Mouse (Mus musculus): ENCODE measurements around the gene Mgrn1.

Gene Mgrn1

GRCm38 (mm10) chr16:4885760-4886689 lies at the start of gene Mgrn1:
TSS of gene Mgrn1 (plus strand) at chr16:4886249.
- in situ Hi-C loops (cut with MboI, MseI), result no loop called here

GRCm38 (mm10) chr16:4837631-4838030 lies 48.4 kb upstream of the Mgrn1 start:
- in situ Hi-C loops (cut with MboI, MseI), result no loop called here

GRCm38 (mm10) chr16:4839552-4839951 lies 46.5 kb upstream of the Mgrn1 start:
- in situ Hi-C loops (cut with MboI, MseI), result no loop called here

- in situ Hi-C loops (cut with MboI, MseI), result no loop called here
These were observed 45.8 kb upstream of the Mgrn1 start for GRCm38 (mm10) chr16:4840231-4840630.

- in situ Hi-C loops (cut with MboI, MseI), result no loop called here
These were observed 39.0 kb upstream of the Mgrn1 start for GRCm38 (mm10) chr16:4847041-4847440.

GRCm38 (mm10) chr16:4848090-4848489 lies 38.0 kb upstream of the Mgrn1 start:
- in situ Hi-C loops (cut with MboI, MseI), result no loop called here

DNA sequence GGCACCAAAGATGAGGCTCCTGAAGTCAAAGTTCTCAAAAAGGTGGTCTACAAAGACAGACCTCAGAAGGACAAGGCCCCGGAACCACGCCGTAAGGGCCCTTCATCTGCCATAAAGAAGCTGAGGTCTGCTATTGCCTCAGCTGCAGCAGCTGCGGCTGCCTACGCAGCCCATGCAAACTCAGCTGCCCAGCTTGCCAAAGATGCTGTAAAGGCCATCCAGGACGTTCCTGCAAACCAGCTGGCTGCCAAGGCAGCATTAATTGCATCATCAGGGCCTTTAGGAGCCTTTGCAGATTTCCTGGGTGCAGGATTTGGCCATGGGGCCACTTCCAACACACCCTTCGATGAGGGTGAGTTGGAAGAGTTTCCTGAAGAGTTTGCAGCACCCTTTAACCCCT lies 35.7 kb upstream of the Mgrn1 start:
- in situ Hi-C loops (cut with MboI, MseI), result no loop called here

DNA sequence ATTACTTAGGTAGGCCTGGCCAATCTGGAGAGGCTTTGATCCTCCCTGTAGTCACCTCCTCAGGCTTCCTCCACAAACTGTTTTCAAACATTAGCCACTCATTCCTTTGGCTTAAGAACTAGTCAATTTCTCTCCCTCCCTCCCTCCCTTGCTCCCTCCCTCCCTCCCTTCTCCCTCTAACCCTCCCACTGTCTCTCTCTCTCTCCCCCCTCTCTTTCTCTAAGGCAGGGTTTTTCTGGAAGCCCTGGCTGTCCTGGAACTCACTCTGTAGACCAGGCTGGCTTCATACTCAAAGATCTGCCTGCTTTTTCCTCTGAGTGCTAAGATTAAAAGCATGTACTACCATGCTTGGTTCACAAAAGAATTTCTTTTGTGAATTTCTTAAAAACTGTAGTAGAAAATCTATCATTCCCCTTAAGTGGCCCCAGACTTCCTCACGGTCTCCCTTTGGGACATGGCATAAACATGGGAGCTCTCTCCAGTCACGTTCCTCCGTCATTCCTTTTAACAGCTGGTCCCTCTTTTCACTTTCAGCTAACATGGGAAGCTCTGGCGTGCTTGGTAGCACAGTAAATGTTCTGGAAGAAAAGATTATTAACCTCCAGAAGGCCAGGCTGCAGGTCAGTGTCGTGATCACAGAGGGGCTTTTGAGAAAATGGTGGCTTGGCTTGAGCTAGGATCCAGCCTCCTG lies 35.0 kb upstream of the Mgrn1 start:
- in situ Hi-C loops (cut with MboI, MseI), result no loop called here

DNA sequence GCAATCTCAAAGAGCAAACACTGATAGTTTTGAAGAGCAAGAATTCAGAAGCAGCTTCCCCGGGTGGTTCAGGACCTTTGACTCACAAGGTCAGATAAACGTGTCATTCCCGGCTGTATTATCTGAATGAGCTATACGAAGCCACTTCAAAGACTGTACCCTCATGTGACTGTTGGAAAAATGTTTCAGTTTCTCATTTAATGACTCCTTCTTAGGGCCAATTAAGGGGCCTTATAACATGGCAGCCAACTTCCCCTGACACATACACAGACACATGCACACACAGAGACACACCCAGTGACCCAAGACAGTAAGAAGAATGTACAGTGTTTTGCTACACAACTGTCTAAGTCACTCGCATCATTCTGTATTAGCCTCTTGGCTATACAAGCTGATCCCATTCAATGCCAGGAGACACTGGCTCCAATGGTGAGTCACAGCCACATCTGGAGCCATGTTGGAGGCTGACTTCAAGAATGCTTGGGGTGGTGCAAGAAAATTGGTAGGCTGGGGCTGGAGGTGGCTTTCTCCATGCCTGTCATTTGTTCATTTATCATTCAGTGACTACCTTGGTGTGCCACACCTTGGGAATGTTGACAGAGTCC lies 30.9 kb upstream of the Mgrn1 start:
- in situ Hi-C loops (cut with MboI, MseI), result no loop called here

DNA sequence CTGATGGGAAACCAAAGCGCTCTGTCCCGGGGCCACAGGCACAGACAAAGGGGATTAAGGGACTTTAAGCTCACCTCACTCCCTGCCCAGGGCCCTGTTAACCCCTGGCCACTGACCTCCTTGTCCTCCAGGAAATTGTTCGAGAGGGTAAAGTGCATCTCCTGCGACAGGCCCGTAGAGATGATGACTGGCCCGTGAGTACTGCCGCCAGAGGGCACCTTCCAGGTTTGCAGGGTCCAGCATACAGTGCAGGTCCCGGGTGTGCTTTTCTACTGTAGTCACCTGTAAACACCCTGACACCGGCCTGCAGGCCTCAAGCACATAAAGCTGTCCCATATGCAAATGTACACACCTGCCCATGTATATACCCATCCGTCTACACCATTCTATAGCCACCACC lies 24.7 kb upstream of the Mgrn1 start:
- in situ Hi-C loops (cut with MboI, MseI), result no loop called here

DNA sequence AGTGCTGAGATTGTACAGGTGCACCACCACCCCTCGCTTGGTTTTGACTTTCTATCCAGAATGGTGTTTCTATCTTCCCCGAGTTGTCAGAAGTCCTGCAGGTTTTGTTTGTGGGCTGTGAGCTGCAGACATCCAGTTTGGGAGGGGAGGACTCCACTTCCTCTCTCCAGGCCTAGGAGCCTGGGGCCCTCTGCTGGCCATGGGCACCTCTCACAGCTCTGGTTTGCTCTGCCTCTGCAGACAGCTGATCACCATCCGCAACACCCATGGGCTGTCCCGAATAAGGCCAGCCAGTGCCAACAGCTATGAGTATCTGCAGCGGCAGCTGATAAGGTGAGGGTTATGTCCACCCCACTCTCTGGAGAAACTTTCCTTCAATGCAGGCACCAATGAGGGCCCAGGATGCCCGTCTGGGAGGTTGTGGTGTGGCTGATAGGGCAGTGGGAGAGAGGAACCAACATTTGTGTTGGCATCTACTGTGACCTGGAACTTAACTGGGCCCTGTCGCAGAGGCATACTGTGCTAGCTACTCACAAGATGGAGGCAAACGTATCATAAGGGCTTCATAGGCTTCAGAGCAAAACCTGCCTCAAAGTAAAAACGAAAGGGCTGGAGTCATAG lies 23.1 kb upstream of the Mgrn1 start:
- in situ Hi-C loops (cut with MboI, MseI), result no loop called here

DNA sequence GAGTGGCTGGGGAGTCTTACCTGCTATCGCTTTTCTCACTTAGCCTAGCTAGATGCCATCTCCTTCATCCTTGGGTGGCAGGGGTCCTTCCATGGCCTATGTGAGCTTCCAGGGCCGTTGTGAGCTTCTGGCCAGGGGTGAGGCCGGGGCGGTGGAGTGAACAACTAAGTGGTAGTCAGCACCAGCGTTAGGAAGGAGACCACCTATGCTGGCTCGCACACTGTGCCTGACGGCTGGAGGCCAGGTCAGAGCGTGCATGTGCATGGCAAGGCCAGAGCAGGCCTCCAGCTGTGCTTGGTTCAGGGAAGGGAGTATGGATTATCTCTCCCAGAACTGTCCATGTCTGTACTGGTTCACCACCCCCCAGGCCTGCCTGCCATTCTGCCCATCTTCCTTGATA lies 22.3 kb upstream of the Mgrn1 start:
- in situ Hi-C loops (cut with MboI, MseI), result no loop called here

- in situ Hi-C loops (cut with MboI, MseI), result loop anchor here (5.0 kb wide), 2 partner anchors 61 to 99 kb away; no protein-coding TSS in a partner anchor
These were observed 19.9 kb upstream of the Mgrn1 start for GRCm38 (mm10) chr16:4866101-4866695.

DNA sequence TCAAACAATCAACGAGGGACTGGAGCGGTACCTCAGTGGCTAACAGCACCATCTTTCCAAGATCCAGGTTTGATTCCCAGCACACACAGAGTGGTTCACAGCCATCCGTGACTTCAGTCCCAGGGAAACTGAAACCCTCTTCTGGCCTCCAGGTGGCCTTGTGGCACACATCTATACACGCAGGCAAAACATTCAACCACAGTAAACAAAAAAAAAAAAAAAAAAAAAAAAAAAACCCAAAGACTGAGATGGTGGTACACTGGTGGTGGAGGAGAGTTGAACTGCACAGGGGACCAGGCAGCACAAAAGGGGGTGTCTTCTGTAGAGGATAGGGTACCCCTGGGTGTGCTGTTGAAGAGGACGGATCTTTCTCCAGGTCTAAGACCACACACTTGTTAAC lies 15.6 kb upstream of the Mgrn1 start:
- in situ Hi-C loops (cut with MboI, MseI), result no loop called here

DNA sequence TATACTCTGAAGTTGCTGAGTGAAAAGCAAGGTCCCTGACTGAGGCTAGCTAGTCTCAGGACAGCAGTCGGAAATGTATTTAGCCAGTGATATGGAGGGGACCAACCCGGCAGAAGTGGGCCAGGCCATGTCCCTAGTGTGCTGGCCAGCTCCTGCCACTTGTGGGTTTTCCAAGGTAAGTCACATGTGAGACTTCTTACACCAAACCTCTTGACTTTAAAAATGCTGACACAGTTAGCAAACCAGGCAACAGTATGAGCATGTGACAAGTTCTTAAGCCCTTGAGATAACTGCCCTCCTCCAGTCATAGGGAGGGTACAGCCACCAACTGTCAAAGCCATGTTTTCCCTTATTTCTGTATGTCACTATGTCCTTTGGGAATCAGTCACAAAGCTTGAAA lies 14.1 kb upstream of the Mgrn1 start:
- in situ Hi-C loops (cut with MboI, MseI), result no loop called here

DNA sequence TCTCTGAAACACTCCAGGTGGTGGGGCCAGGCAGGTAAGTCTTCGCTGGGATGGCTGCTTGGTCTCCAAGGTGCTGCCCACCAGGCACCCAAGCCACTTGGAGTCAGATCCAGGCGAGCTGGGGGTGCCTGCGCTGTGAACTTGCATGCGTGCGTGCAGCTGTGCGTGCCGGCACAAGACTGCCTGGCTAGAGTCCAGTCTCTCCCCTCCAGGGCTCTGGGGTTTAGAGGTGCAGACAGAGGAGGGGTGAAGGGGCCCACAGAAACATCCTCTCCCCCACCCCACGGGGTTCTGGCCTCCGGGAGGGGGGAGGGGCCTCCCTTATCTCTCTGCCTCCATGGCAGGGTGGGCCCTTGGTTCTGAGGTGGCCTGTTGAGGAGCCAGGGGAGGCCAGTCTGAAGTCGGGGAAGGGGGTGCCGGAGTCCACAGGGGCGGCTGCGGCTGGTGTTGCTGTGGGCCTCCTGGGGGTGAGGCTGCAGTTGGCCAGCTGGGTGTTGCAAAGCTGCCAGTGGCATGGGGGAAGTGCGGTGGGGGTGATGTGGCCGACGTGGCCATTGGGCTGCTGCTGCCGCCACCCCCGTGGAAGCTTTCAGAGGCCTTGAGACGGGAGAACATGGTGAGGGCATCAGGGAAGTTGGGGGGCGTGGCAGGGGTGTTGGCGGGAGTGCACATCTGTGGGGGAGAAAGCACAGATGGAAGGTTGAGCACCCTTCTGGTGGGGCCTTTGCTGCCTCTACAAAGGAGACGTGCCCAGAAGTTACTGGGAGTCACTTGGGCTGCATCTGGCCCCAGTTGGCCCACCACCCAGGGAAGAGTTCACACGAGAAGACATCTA lies 10.6 kb upstream of the Mgrn1 start:
- in situ Hi-C loops (cut with MboI, MseI), result no loop called here

DNA sequence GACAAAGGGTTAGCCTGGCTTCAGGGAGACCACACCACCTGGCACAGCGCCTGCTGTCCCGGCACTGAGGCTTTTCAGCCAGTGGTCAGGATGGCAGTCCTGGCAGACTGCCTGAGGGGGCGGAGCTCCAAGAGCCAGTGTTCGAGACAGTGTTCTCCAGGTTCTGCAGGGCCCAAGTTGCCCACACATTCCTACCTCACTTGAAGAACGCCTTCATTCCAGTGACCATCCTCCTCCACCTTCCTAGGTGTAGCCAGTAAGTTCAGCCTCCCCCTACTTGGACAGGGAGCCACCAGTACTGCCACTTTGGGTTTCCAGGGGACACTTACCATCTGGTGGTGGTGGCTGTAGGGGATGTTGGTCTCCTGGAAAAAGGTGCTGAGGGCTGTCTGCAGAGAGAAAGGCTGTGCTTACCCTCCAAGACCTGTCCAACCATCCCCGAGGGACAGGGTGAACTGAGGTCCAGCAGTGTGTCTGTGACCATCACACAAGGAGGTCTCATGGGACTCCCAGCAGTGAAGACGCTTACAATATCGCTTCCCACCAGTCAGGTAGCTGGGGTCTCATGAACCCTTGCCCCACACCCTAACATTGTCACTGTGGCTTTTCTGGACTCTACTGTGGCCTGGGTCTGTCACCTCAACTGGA lies 9.9 kb upstream of the Mgrn1 start:
- in situ Hi-C loops (cut with MboI, MseI), result no loop called here

DNA sequence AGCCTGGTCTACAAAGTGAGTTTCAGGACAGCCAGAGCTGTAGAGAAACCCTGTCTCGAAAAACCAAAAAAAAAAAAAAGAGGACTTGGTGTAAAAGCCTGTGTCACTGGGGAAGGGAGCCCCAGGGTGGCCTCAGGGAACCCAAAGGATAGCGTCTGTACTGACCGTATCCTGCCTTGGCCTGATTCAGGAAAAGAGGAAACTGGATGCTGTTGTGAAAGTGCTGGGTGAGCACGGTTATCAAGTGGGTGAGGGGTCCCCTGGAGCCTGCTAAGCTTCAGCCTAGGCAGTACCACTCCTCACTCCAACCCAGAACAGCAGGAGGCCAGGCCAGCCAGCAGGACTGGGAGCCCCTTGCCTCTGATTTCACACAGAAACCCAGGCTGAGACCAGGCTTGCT lies 8.9 kb upstream of the Mgrn1 start:
- in situ Hi-C loops (cut with MboI, MseI), result no loop called here

- in situ Hi-C loops (cut with MboI, MseI), result no loop called here
These were observed 8.3 kb upstream of the Mgrn1 start for GRCm38 (mm10) chr16:4877701-4878100.

DNA sequence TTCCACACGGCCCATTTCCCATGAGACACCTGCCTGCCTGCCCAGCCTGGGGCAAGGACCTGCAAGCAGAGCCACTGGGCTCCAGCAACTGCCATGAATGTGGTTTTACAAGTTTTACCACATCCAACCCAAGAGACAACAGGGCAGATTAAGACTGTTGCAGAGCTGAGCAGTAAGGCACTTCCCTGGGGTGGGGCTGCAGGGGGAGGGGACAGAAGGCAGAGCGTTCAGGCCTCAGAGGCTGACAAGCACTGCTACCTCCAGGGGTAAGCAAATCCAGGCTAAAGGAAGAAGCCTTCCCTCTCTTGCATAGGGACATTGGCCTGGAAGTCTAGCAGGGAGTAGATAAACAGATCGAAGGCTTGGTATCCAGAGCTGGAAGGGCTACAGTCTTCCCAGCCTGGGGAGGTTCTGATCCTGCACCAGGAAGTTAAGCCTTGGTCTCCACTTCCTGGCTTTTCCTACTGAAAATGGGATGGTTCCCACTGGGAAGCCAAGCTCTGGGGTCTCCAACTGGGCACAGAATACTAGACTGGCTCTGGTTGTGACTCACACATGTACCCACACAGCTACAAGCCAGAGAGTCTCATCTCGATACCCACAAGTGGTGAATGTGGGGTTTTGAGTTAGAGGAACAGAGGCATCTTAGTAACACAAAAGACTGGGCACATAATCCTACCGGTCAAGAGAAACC lies 7.7 kb upstream of the Mgrn1 start:
- in situ Hi-C loops (cut with MboI, MseI), result no loop called here
